Mouse (Mus musculus) lung, embryonic 16.5 days (tissue): ENCODE measurements around the gene Pdk2. TPM values are rescaled to one million over a fixed set of nuclear protein-coding genes. Genes with fewer than 3 reads are reported as not detected.
A peak's percentile ranks its signal among the peaks of the same experiment; 100 is the strongest.

Experiments used
- ATAC-seq: fragments of 200-750 bp; cut with Nextera tagmentation; 2 replicates; pipeline ENCODE4 v1.8.0; 2017; ENCODE audit warnings: low read depth, mild to moderate bottlenecking, moderate library complexity
- H3K27ac ChIP-seq: fragments of 300-500 bp; sonication (generic); 2 replicates; pipeline ENCODE4 v1.5.1; 2014; ENCODE audit warnings: mild to moderate bottlenecking, control low read depth, low read length
- H3K27me3 ChIP-seq: fragments of 300-500 bp; sonication (generic); 2 replicates; pipeline ENCODE4 v1.6.1; 2014; ENCODE audit warnings: low read depth, low read length, mixed read lengths; ENCODE audit not compliant: control insufficient read depth, insufficient read depth
- H3K36me3 ChIP-seq: fragments of 300-500 bp; sonication (generic); 2 replicates; pipeline ENCODE4 v1.6.1; 2014; ENCODE audit warnings: low read length; ENCODE audit not compliant: control insufficient read depth, insufficient read depth
- H3K4me1 ChIP-seq: fragments of 300-500 bp; sonication (generic); replicated peaks from 2 replicates; pipeline ENCODE4 v1.6.1; 2014; ENCODE audit warnings: low read length, mixed read lengths; ENCODE audit not compliant: control insufficient read depth, insufficient read depth
- H3K4me2 ChIP-seq: fragments of 300-500 bp; sonication (generic); 2 replicates; pipeline ENCODE4 v1.6.1; 2014; ENCODE audit warnings: low read depth, low read length, control low read depth
- H3K4me3 ChIP-seq: fragments of 300-500 bp; sonication (generic); 2 replicates; pipeline ENCODE4 v1.5.1; 2014; ENCODE audit warnings: mild to moderate bottlenecking, low read length, control low read depth
- H3K9ac ChIP-seq: fragments of 300-500 bp; sonication (generic); 2 replicates; pipeline ENCODE4 v1.6.1; 2014; ENCODE audit warnings: low read length, control low read depth
- H3K9me3 ChIP-seq: fragments of 300-500 bp; sonication (generic); 2 replicates; pipeline ENCODE4 v1.6.1; 2016; ENCODE audit warnings: low read length; ENCODE audit not compliant: control insufficient read depth
- WGBS: fragments of 180-500 bp; shearing (Covaris S2); extraction: QIAGEN DNeasy Blood & Tissue Kit; methylation state at CpG from one replicate; pipeline ENCODE4 v1.1.7; 2014; 5-methylcytosine and 5-hydroxymethylcytosine counted together
- polyA plus RNA-seq: library from polyadenylated mRNA; unstranded; fragments of >200 nt; fragmentation: Nextera tagmentation; extraction: Ambion mirVana; gene quantifications from 2 replicates; pipeline ENCODE4 v1.2.1, GENCODE M21; 2015

Gene Pdk2
- 37.3 and 43.3 TPM in 2 replicates for polyA plus RNA-seq

GRCm38 (mm10) chr11:95041139-95041609 lies at the start of gene Pdk2:
Pdk2 (minus strand) TSS chr11:95041354.
- Histone ChIP-seq H3K9me3 (no peaks in the 10 kb centered on the region), H3K4me1 (peaks cover 14% of the 10 kb centered on the region), H3K4me2 (peak within 1 kb of the TSS; percentile 85), H3K9ac (peak within 1 kb of the TSS; percentile 83), H3K4me3 (peak within 1 kb of the TSS; percentile 70), H3K27ac (peak within 1 kb of the TSS; percentile 84), H3K27me3 (no peaks in the 10 kb centered on the region), H3K36me3 (peaks cover 10% of the 10 kb centered on the region; the same call in 1 of the 2 replicates)
- ATAC-seq = peak; percentile 97
- WGBS = 0% methylated on average over 41 of the region's 41 CpGs

GRCm38 (mm10) chr11:95088857-95089779 lies 48.0 kb upstream of the Pdk2 start:
- no peaks in the 10 kb centered on the region for H3K27me3 ChIP-seq
- H3K36me3 ChIP-seq = no peaks in the 10 kb centered on the region
- H3K9me3 ChIP-seq = no peaks in the 10 kb centered on the region
- H3K4me1 ChIP-seq = peaks cover 34% of the 10 kb centered on the region
- H3K4me3 ChIP-seq = no peak overlapping the region
- peak overlapping the region; percentile 32; the same call in 1 of the 2 replicates for H3K9ac ChIP-seq
- 51% methylated on average over 16 of the region's 16 CpGs for WGBS
- H3K27ac ChIP-seq = peak overlapping the region; percentile 62
- no peak overlapping the region for H3K4me2 ChIP-seq
- peak; percentile 64 for ATAC-seq

- 43% methylated on average over 7 of the region's 7 CpGs for WGBS
- Histone ChIP-seq H3K4me2 (no peak overlapping the region), H3K27me3 (no peaks in the 10 kb centered on the region), H3K4me3 (no peak overlapping the region), H3K9me3 (no peaks in the 10 kb centered on the region), H3K4me1 (peaks cover 34% of the 10 kb centered on the region), H3K36me3 (no peaks in the 10 kb centered on the region), H3K9ac (no peak overlapping the region), H3K27ac (peak overlapping the region; percentile 62)
- ATAC-seq = no peak
These were observed 47.1 kb upstream of the Pdk2 start for GRCm38 (mm10) chr11:95088286-95088685.

GRCm38 (mm10) chr11:95087301-95088228 lies 46.4 kb upstream of the Pdk2 start:
- Histone ChIP-seq H3K27me3 (no peaks in the 10 kb centered on the region), H3K4me3 (no peak overlapping the region), H3K4me2 (no peak overlapping the region), H3K36me3 (no peaks in the 10 kb centered on the region), H3K9me3 (no peaks in the 10 kb centered on the region), H3K9ac (0 out of 2 replicates have a peak overlapping the region, but pooled peaks have one; percentile 20), H3K4me1 (peaks cover 34% of the 10 kb centered on the region), H3K27ac (peak overlapping the region; percentile 24; the same call in 1 of the 2 replicates)
- 41% methylated on average over 17 of the region's 17 CpGs for WGBS
- ATAC-seq = no peak

- Histone ChIP-seq H3K4me2 (no peak overlapping the region), H3K27me3 (no peaks in the 10 kb centered on the region), H3K4me1 (peaks cover 34% of the 10 kb centered on the region), H3K9me3 (no peaks in the 10 kb centered on the region), H3K27ac (no peak overlapping the region), H3K9ac (no peak overlapping the region), H3K4me3 (no peak overlapping the region), H3K36me3 (no peaks in the 10 kb centered on the region)
- WGBS = 34% methylated on average over 5 of the region's 5 CpGs
- peak; percentile 22; the same call in 1 of the 2 replicates for ATAC-seq
These were observed 45.1 kb upstream of the Pdk2 start for GRCm38 (mm10) chr11:95086229-95086628.

- Histone ChIP-seq H3K36me3 (no peaks in the 10 kb centered on the region), H3K4me3 (no peak overlapping the region), H3K9ac (no peak overlapping the region), H3K27me3 (no peaks in the 10 kb centered on the region), H3K9me3 (no peaks in the 10 kb centered on the region), H3K4me2 (no peak overlapping the region), H3K27ac (no peak overlapping the region), H3K4me1 (peaks cover 38% of the 10 kb centered on the region)
- no peak for ATAC-seq
- WGBS = 12% methylated on average over 5 of the region's 5 CpGs
These were observed 44.6 kb upstream of the Pdk2 start for GRCm38 (mm10) chr11:95085710-95086109.

GRCm38 (mm10) chr11:95084811-95085382 lies 43.7 kb upstream of the Pdk2 start:
- WGBS = 28% methylated on average over 5 of the region's 5 CpGs
- Histone ChIP-seq H3K4me1 (peaks cover 46% of the 10 kb centered on the region), H3K4me2 (no peak overlapping the region), H3K4me3 (no peak overlapping the region), H3K9ac (no peak overlapping the region), H3K27me3 (no peaks in the 10 kb centered on the region), H3K27ac (no peak overlapping the region), H3K36me3 (no peaks in the 10 kb centered on the region), H3K9me3 (no peaks in the 10 kb centered on the region)
- no peak for ATAC-seq

- ATAC-seq = no peak
- H3K9me3 ChIP-seq = no peaks in the 10 kb centered on the region
- H3K36me3 ChIP-seq = no peaks in the 10 kb centered on the region
- no peak overlapping the region for H3K9ac ChIP-seq
- no peak overlapping the region for H3K4me3 ChIP-seq
- peaks cover 48% of the 10 kb centered on the region for H3K4me1 ChIP-seq
- H3K4me2 ChIP-seq = no peak overlapping the region
- H3K27ac ChIP-seq = no peak overlapping the region
- 43% methylated on average over 4 of the region's 4 CpGs for WGBS
- no peaks in the 10 kb centered on the region for H3K27me3 ChIP-seq
These were observed 43.0 kb upstream of the Pdk2 start for GRCm38 (mm10) chr11:95084175-95084574.
